In the genomic region with DNA sequence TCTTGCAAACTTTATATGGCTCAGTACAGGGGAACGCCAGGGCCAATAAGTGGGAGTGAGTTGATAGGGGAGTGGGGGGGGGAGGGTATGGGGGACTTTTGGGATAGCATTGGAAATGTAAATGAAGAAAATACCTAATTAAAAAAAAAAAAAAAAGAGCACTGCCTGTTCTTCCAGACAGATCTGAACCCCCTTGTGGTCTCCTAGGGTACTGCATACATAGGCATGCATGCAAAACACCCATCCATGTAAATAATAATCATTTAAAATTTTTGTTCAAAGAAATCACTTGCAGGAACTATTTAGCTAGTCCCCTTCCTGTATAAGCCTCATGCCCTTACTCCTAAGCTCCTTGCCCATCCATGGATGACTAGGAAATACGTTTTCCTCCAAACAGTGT, we compare ENCODE assay signal across 10 mouse cellular contexts.
DNase-seq lines count a peak whose midpoint lies in the region; ATAC-seq and TF ChIP-seq lines count a peak whose summit lies in the region.
"Had no signal": no experiment of that assay in that cellular context is flagged by ENCODE, and none has a peak within 500 bp of the region (broad histone marks: within the 10 kb centered on the region; RNA-seq: fewer than 3 reads in every experiment).

No protein-coding gene starts in this region.

- no peaks in the 10 kb centered on the region for H3K9me3 ChIP-seq in CH12.LX (replicated peaks; ENCODE audit: low read length)
- H3K9me3 ChIP-seq: embryonic facial prominence, embryonic 13.5 days; neural tube, embryonic 12.5 days had no signal

- no peak for TF ChIP-seq RAD21 in CH12.LX (IDR thresholded peaks at IDR 0.05; ENCODE audit: low read depth, low read length)

- no peak for ATAC-seq in monocyte, adult 5-6 weeks (replicated peaks; ENCODE audit: insufficient number of reproducible peaks, low FRiP score, low TSS enrichment, poor library complexity, severe bottlenecking)
- ATAC-seq in cerebellum, adult (ENCODE audit: insufficient number of reproducible peaks, low FRiP score, low TSS enrichment) = no peak

- dilution Hi-C loops in CH12.LX (cut with MboI; ENCODE audit: extremely low pct_ligation_motif_present, extremely low pct_unique_long_range_greater_than_20kb, low sequenced_read_pairs) = no loop called here

- DNase-seq in cerebellum, postnatal 14 days = peak; percentile 7 to 40
- no peak for DNase-seq in cerebellum, adult 9-11 months
- DNase-seq in left cerebral cortex, postnatal 4 days = peak; percentile 9
- DNase-seq in left cerebral cortex, adult 9 months (ENCODE audit: low spot score in 2 of 2) = no peak
- peak; percentile 41 for DNase-seq in CH12.LX (ENCODE audit: extremely low read depth)
- peak; percentile 27 for DNase-seq in mesoderm, embryonic 11.5 days (ENCODE audit: low read depth, low spot score)

- H3K79me2 ChIP-seq in CH12.LX (replicated peaks; ENCODE audit: control insufficient read depth, extremely low read depth, insufficient read depth, poor library complexity, severe bottlenecking) = no peaks in the 10 kb centered on the region

- no peak overlapping the region for H3K9ac ChIP-seq in CH12.LX (ENCODE audit: insufficient read depth, low read depth)
- H3K9ac ChIP-seq: embryonic facial prominence, embryonic 13.5 days; neural tube, embryonic 12.5 days had no signal

- H3K36me3 ChIP-seq in CH12.LX (replicated peaks in 1 of 2; ENCODE audit: control insufficient read depth in 1 of 2, insufficient read depth in 1 of 2, low read length in 1 of 2) = no peaks in the 10 kb centered on the region
- H3K36me3 ChIP-seq: embryonic facial prominence, embryonic 13.5 days; neural tube, embryonic 12.5 days had no signal

- no peak overlapping the region for H3K4me2 ChIP-seq in CH12.LX (ENCODE audit: insufficient read depth, low read depth, poor library complexity, severe bottlenecking)
- H3K4me2 ChIP-seq: embryonic facial prominence, embryonic 13.5 days; neural tube, embryonic 12.5 days had no signal

- TF ChIP-seq CTCF in CH12.LX (conservative IDR thresholded peaks at IDR 0.05 in 1 of 2, IDR thresholded peaks at IDR 0.05 in 1 of 2; ENCODE audit: low read depth in 2 of 2, low read length in 2 of 2) = peak in 1 of 2 experiments; percentile 52; a peak in 3 of 4 replicates

- intact Hi-C loops in left cerebral cortex, postnatal 4 days (cut with DNase I) = no loop called here

- H3K27ac ChIP-seq in CH12.LX (ENCODE audit: insufficient read depth, low read depth) = no peak overlapping the region
- H3K27ac ChIP-seq: embryonic facial prominence, embryonic 13.5 days; neural tube, embryonic 12.5 days had no signal

- peaks cover 80% of the 10 kb centered on the region for H3K27me3 ChIP-seq in CH12.LX (replicated peaks)
- H3K27me3 ChIP-seq: embryonic facial prominence, embryonic 13.5 days; neural tube, embryonic 12.5 days had no signal

- no peak for TF ChIP-seq EP300 in CH12.LX (IDR thresholded peaks at IDR 0.05; ENCODE audit: low read length)

- no peak for TF ChIP-seq POLR2A in CH12.LX (IDR thresholded peaks at IDR 0.05; ENCODE audit: low read depth, low read length)

- in situ Hi-C loops in CH12.LX (cut with MboI; ENCODE audit: low pct_ligation_motif_present, low pct_unique_long_range_greater_than_20kb, low sequenced_read_pairs) = no loop called here

- no peaks in the 10 kb centered on the region for H3K4me1 ChIP-seq in CH12.LX (ENCODE audit: control insufficient read depth in 1 of 2, insufficient read depth in 2 of 2)
- H3K4me1 ChIP-seq: neural tube, embryonic 12.5 days had no signal

- H3K4me3 ChIP-seq in CH12.LX (replicated peaks in 1 of 3; ENCODE audit: low read depth in 2 of 3, low read length in 2 of 3, poor library complexity in 1 of 3) = no peak overlapping the region
- H3K4me3 ChIP-seq: embryonic facial prominence, embryonic 13.5 days; neural tube, embryonic 12.5 days had no signal

TF ChIP-seq in CH12.LX, 34 proteins besides CTCF, POLR2A, EP300 and RAD21:
- TF ChIP-seq ZMIZ1 (IDR thresholded peaks at IDR 0.05; ENCODE audit: low read depth, low read length) (no peak), ZNF384 (IDR thresholded peaks at IDR 0.05; ENCODE audit: low read depth, low read length) (peak; percentile 78), SMC3 (IDR thresholded peaks at IDR 0.05; ENCODE audit: low read depth, low read length) (peak; percentile 35), KAT2A (IDR thresholded peaks at IDR 0.05; ENCODE audit: insufficient replicate concordance, low read length) (no peak), IRF4 (IDR thresholded peaks at IDR 0.05; ENCODE audit: low read depth, low read length) (no peak), CHD2 (IDR thresholded peaks at IDR 0.05; ENCODE audit: low read length) (no peak), MAZ (IDR thresholded peaks at IDR 0.05; ENCODE audit: low read depth, low read length) (no peak), JUN (IDR thresholded peaks at IDR 0.05; ENCODE audit: insufficient read depth, low read depth, low read length) (no peak)
TF ChIP-seq in CH12.LX: peak in this region for 2.

Comparison
In these comparisons a context has a peak if more than half of its experiments do, and no peak if none do; other contexts are left out.
1. DNase-seq: peak in cerebellum, postnatal 14 days (2 of 2), left cerebral cortex, postnatal 4 days (single experiment), CH12.LX (single experiment) and mesoderm, embryonic 11.5 days (single experiment); none in cerebellum, adult 9-11 months (single experiment) and left cerebral cortex, adult 9 months (0 of 2).